Mouse (Mus musculus) urinary bladder, adult 18-20 months (tissue): ENCODE results near the gene Ndufab1.

Experiments
- DNase-seq, 2 experiments: peaks; one replicate each; pipeline ENCODE4 v3.0.0; 2022; ENCODE audit warnings: low spot score in 2 of 2, mixed read lengths in 2 of 2

Ndufab1 gene

DNA sequence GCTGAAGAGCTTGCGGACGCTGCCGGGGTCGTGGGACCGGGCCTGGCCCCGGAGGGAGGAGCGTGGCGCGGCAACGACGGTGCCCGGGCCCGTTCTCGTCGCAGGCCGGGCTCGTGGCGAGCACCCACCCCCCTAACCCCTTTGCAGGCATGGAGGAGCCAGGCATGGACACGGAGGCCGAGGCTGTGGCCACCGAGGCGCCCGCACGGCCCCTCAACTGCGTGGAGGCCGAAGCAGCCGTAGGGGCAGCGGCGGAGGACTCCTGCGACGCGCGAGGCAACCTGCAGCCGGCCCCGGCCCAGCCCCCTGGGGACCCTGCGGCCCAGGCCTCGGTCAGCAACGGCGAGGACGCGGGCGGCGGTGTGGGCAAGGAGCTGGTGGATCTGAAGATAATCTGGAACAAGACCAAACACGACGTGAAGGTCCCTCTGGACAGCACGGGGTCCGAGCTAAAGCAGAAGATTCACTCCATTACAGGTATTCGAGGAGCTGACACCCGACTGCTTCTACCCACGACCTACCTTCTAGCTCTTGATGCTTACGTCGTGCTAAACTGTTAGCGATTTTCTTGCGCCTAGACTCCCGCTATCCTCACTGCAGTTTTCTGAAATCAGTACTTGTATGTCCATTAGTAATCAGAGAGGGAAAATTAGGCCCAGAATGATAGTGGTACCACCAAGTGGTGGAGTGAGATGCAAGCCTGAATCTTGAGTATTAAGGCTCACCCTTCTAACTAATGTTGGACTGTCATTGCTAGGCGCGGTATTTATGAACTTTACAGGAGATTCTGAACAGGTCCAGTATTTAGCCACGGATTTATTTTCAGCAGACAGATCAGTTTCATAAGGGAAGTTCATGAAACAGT lies 33.9 kb downstream of the Ndufab1 start:
- DNase-seq = peak; percentile 8 to 50

DNA sequence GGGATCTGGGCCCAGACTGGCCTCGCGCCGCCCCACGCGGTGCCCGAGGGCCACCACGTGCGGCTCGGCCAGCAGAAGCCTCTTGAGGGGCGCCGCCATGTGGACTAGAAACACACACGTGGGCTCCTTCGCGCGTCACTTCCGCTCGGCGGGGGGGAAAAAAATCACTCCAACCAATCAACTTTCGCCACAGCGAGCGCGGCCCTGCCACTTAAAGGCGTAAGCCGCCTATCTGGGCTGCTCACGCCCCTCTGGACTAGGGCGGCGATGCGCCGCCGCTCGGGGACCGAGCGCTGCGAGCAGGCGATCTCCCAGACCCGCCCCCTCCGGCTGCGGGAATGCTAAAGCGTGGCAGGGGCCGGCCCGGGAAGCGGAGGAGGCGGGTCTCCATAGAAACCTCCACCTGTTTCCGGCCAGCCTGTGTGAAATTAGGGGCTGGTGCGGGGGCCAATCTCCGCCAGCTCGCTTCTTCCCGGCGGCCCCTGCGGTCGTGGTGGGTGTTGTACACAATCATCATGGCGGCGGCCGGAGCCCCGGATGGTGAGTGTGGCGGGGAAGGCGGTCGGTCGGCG lies 34.7 kb downstream of the Ndufab1 start, which contains the start of the genes Ubfd1 and Ears2:
Gene Ubfd1, plus strand, starts transcription at position 231 of the 572 bp plus-strand sequence.
Gene Ears2, minus strand, starts transcription at position 319 of the 572 bp plus-strand sequence.
- peak; percentile 89 to 94 for DNase-seq

DNA sequence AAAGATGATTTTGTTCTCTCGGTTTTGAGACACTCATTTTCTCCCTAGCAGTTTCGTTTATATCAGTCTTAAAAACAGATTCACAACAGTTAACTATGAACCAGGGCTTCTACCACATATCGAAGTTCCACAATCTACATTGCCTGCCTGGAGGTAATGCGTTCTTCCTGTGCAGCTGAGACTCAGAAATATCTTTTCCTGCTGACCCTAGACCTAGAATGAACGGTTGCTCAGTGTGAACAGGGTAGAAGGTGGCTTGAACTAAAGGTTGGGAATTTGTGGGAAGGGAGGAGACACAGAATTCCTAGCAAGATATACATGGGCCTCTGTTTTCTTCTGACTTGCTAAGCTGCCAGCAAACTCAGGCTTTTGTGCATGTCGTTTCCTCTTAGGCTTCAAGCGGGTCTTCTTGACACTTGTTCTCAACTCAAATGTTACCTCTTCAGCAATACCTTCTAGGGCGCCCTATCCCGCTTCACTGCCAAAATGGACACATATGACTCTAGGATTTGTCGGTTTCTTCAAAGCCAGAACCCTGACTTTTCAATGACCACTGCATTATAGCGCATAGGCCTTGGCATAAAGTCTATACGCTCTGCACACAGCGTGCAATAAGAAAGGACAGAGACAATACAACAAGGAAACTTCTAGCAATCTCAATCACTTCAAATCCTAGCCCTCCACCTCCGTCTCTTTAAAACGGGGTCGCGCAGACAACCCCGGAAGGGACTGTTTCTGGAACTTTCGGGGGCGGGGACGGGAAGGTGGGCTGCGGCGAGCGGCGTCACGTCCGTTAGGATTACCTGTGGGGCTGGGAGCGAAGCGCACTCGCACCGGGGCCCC lies 35.4 kb downstream of the Ndufab1 start:
- DNase-seq = no peak

DNA sequence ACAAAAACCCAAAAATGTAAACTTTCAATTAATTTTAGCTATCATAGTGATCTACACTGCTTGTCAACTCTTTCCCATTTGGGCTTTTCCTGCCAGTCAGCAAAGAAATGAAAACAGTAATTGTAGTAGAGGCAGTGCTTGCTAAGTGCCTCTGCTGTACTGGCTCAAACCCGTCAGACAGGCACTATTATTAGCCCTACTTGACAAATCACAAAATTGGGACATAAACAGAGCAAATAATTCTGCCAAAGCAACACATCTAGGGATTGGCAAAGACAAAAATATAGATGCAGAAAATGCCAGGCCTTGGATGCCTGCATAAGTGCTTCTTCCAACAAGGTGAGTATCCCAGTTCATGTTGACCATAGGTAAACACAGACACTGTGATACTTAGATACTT lies 36.0 kb downstream of the Ndufab1 start:
- DNase-seq = no peak

DNA sequence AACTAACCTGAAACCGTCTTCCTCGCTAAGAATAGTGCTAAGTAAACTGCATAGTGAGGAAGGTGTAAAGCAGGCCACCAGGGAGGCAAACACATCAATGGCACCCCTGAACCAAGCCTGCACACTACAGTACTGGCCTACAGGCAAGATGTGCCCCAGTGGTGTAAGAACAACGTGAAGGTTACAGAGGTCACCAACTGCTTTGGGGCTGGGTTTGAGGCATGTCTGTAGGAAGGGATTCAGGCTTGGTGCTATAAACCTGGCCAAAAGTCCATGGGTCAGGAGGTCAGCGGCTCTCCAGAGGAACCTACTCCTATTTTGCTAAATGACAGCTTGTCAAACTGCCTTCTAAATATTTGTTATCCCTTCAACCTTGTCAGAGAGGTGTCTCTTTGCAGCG lies 45.1 kb downstream of the Ndufab1 start:
- no peak for DNase-seq

DNA sequence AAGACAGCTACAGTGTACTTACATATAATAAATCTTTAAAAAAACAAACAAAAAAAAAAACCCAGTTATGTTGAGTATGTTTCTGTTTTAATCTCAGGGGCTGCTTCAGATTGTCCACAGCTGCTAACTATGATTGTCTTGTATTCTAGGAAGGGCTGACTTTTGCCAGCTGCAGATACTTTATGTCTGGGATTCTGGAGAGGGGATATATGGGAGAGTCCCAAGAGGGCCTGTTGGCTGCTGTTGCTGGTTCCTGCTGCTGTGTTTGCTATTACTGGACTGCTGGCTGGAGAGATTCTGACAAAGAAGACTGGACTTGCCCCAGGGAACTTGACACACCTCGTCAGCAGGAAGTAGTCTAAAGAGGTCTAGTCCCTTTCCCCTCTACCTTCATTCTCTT lies 50.9 kb downstream of the Ndufab1 start:
- DNase-seq = no peak

DNA sequence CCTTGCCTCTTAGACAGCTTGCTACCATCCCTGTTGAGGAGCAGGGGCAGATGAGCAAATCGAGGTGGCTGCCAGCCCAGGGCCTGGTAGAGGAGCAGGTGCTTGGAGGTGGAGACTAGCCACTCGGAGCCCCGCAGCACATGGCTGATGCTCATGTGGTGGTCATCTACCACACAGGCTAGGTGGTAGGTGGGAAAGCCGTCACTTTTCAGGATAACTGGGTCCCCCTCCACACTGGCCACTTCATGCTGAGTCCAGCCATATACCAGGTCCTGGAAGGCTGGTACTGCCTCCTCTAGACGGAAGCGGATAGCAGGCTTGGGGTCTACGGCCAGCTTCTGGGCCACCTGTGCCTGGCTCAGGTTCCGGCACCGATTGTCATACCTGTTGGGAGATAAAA lies 53.5 kb downstream of the Ndufab1 start:
- DNase-seq = no peak

DNA sequence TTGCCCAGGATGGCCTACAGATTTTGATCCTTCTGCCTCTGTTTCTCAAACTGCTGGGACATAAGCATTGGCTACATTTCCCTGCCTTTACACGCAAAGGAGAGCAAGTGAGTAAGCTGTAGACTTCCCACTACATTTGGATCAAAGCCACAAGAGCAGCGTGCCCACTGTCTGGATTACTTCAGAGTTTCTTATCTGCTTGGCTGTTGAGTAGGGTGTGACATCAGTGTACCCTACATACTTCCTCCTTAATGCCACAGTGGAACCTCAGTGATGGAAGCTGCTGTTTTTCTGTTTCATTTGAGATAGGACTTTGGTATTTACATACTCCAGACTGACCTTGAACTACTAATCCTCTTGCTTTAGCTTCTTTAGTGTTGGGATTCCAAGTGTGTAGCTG lies 54.9 kb downstream of the Ndufab1 start:
- no peak for DNase-seq

DNA sequence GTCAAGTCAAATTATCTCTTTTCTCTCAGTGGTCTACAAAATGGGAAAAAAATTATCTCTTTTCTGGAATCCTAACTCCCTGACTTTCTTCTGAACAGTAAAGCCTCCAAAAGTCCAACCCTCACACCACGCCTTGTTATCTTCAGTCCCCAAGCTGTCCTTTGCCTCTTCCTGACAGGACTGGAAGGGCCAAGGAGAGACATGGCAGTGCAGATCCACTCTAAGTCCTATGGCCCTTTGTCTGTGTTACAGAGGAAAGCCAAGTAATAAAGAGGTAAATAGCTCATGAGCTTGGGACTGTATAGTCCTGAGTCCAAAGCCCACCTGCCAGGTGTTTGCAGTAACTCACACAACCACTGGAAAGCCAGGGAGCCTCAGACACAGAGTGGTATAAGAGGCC lies 56.0 kb downstream of the Ndufab1 start:
- no peak for DNase-seq

DNA sequence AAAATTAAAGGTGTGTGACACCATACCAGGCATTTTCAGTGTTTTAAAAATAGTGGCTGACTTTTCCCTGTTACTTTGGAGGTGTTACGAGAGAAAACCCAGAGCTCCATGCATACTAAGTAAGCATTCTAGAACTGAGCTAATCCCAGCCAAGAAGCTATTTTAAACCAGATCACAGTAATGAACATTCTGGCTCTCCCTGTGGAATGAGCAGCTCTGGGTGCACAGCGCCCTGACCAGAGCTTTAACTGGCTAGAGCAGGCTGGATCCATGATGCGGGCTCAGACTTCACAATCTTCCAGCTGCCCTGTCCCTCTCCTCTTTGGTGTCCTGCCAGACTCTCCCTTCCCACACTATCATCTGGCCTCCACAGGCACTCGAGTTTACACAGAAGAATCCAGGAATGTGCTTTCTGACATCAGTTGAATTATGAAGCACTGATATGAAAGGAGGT lies 56.5 kb downstream of the Ndufab1 start:
- no peak for DNase-seq

DNA sequence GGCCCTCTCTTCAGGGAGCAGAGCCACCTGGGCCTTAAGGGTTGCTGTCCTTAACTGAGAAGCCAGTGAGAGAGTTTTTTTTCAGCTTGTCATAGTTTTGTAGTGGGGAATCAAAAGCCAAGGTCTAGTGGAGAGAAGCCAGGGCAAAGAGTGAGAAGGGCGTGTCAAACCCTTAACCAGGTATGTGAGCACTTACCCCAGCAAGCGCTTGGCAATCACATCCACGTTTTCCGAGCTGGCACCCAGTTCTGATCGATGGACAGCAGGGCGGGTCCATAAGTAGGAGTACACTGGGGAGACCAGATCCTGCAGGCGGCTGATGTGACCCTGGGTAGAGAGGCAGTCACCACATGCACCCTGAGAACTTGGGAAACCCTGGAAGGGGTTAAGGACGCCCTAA lies 57.6 kb downstream of the Ndufab1 start:
- DNase-seq = no peak
